Mouse (Mus musculus): ENCODE results near the gene Tstd1. TPM values are rescaled to one million over a fixed set of nuclear protein-coding genes. Genes with fewer than 3 reads are reported as not detected.
A peak's percentile ranks its signal among the peaks of the same experiment; 100 is the strongest.

The Tstd1 gene
- polyA plus RNA-seq, 1 experiment from 2014 or later = 3.7 TPM

DNA sequence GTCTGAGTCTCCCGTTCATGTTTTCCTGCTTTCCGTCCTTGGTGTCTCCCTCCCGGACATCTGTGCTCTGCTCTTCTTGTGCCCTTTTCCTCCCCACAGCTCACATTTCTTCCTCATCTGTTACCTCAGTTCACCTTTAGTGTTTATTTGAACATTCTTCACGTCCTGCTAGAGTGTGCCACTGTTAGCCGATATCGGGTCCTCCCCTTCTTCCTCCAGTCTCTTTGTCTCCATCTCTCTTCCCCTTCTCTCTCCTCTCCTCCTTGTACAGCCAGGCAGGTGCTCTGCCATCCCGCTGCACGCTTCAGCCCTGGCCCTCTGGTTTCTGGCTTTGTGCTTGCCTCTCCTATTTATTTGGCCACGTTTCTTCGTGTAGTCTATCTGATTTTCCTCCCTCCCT is 29.0 kb downstream of the Tstd1 start:
- Histone ChIP-seq H3K9ac (ENCODE audit: low read length) (no peak overlapping the region), H3K4me1 (replicated peaks; ENCODE audit: control insufficient read depth, insufficient read depth) (no peaks in the 10 kb centered on the region; the same call in 1 of the 2 replicates), H3K4me3 (ENCODE audit: low read depth, low read length) (peak overlapping the region; percentile 6; the same call in 1 of the 2 replicates), H3K27ac (replicated peaks) (peak overlapping the region; percentile 31; the same call in 1 of the 2 replicates), H3K36me3 (ENCODE audit: control insufficient read depth, insufficient read depth, low read length) (no peaks in the 10 kb centered on the region), H3K4me2 (replicated peaks; ENCODE audit: low read depth) (0 out of 2 replicates have a peak overlapping the region, but pooled peaks have one; percentile 1), H3K27me3 (ENCODE audit: control insufficient read depth, insufficient read depth, low read length) (no peaks in the 10 kb centered on the region), H3K9me3 (ENCODE audit: control insufficient read depth, low read length) (no peaks in the 10 kb centered on the region)
- 14% methylated on average over 10 of the region's 10 CpGs for WGBS
- ATAC-seq (ENCODE audit: low FRiP score, low TSS enrichment) (no peak), DNase-seq (ENCODE audit: low spot score) (no peak)
- TF ChIP-seq CTCF (IDR thresholded peaks at IDR 0.05; ENCODE audit: low read depth) (no peak), EP300 (optimal IDR thresholded peaks at IDR 0.05) (no peak)

DNA sequence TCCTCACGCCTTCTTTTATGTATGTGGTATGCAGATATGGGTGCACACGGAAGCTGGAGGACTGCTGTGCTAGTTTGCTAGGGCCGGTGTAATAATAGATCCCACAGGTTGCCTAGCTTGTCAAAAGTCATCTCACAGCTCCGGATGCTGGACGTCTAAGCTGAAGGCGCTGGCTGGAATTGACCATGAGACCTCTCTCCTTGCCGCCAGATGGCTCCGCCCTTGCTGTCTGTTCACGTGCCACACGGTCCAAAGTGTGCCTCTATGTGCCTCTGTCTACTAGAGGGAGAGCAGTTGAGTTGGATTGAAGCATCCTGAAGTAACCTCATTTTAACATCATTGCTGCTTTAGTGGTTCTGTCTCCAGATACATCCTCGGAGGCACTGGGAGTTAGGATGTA is 31.4 kb downstream of the Tstd1 start:
- DNase-seq (ENCODE audit: low spot score) (no peak), ATAC-seq (ENCODE audit: low FRiP score, low TSS enrichment) (no peak)
- no peak overlapping the region for H3K9ac ChIP-seq (ENCODE audit: low read length)
- TF ChIP-seq CTCF (IDR thresholded peaks at IDR 0.05; ENCODE audit: low read depth) = no peak
- no peak for TF ChIP-seq EP300 (optimal IDR thresholded peaks at IDR 0.05)
- no peaks in the 10 kb centered on the region for H3K27me3 ChIP-seq (ENCODE audit: control insufficient read depth, insufficient read depth, low read length)
- H3K36me3 ChIP-seq (ENCODE audit: control insufficient read depth, insufficient read depth, low read length) = no peaks in the 10 kb centered on the region
- no peak overlapping the region for H3K27ac ChIP-seq (replicated peaks)
- no peaks in the 10 kb centered on the region; the same call in 1 of the 2 replicates for H3K4me1 ChIP-seq (replicated peaks; ENCODE audit: control insufficient read depth, insufficient read depth)
- no peaks in the 10 kb centered on the region for H3K9me3 ChIP-seq (ENCODE audit: control insufficient read depth, low read length)
- WGBS = 67% methylated on average over 11 of the region's 11 CpGs
- H3K4me3 ChIP-seq (ENCODE audit: low read depth, low read length) = no peak overlapping the region
- no peak overlapping the region for H3K4me2 ChIP-seq (replicated peaks; ENCODE audit: low read depth)

DNA sequence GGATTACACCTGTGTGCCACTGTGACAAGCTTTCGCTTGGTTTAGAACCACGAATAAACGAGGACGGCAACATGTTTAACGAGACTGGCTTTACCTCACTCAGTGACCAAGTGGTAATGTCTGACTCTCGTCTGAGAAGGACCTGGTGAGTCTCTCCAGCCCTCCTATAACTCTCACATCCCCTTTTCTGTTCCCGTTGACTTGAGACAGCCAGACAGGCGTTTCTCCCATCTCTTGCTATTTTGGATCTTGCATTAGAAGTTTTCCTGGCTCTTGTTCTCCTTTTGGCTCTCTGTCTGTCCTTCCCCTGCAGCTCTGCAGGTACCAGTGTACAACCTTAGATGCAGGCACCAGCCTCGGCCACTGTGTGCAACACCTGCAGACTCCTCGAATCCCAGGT is 32.3 kb downstream of the Tstd1 start:
- Histone ChIP-seq H3K4me1 (replicated peaks; ENCODE audit: control insufficient read depth, insufficient read depth) (no peaks in the 10 kb centered on the region; the same call in 1 of the 2 replicates), H3K4me3 (ENCODE audit: low read depth, low read length) (no peak overlapping the region), H3K27ac (replicated peaks) (no peak overlapping the region), H3K36me3 (ENCODE audit: control insufficient read depth, insufficient read depth, low read length) (no peaks in the 10 kb centered on the region), H3K9ac (ENCODE audit: low read length) (no peak overlapping the region), H3K4me2 (replicated peaks; ENCODE audit: low read depth) (no peak overlapping the region), H3K27me3 (ENCODE audit: control insufficient read depth, insufficient read depth, low read length) (no peaks in the 10 kb centered on the region), H3K9me3 (ENCODE audit: control insufficient read depth, low read length) (no peaks in the 10 kb centered on the region)
- DNase-seq (ENCODE audit: low spot score) (no peak), ATAC-seq (ENCODE audit: low FRiP score, low TSS enrichment) (no peak)
- no peak for TF ChIP-seq CTCF (IDR thresholded peaks at IDR 0.05; ENCODE audit: low read depth)
- TF ChIP-seq EP300 (optimal IDR thresholded peaks at IDR 0.05) = no peak
- 52% methylated on average over 10 of the region's 10 CpGs for WGBS

DNA sequence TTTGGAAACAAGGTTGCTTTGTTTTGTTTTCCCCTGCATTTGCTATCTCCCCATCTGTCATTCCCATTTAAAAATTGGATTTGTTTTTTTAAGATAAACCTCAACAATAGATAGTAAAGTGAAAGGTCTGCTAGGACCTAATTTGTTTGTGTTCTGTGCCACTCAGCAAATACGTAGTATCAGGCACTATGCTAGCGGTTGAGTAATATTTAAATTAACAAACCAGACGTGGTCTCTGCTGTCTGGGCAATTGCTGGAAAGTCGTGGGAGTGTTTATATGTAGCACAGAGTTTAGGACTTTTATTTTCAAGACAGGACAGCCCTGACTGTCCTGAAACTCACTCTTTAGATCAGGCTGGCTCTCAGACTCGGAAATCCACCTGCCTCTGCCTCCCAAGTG is 33.9 kb downstream of the Tstd1 start:
- Histone ChIP-seq H3K9ac (ENCODE audit: low read length) (no peak overlapping the region), H3K27me3 (ENCODE audit: control insufficient read depth, insufficient read depth, low read length) (no peaks in the 10 kb centered on the region), H3K9me3 (ENCODE audit: control insufficient read depth, low read length) (no peaks in the 10 kb centered on the region), H3K27ac (replicated peaks) (peak overlapping the region; percentile 49; the same call in 1 of the 2 replicates), H3K4me2 (replicated peaks; ENCODE audit: low read depth) (no peak overlapping the region), H3K36me3 (ENCODE audit: control insufficient read depth, insufficient read depth, low read length) (no peaks in the 10 kb centered on the region), H3K4me1 (replicated peaks; ENCODE audit: control insufficient read depth, insufficient read depth) (no peaks in the 10 kb centered on the region; the same call in 1 of the 2 replicates), H3K4me3 (ENCODE audit: low read depth, low read length) (no peak overlapping the region)
- TF ChIP-seq CTCF (IDR thresholded peaks at IDR 0.05; ENCODE audit: low read depth) = no peak
- TF ChIP-seq EP300 (optimal IDR thresholded peaks at IDR 0.05) = no peak
- ATAC-seq (ENCODE audit: low FRiP score, low TSS enrichment) = 0 out of 2 replicates have a peak, but pooled peaks have one; percentile 27
- no peak for DNase-seq (ENCODE audit: low spot score)
- WGBS = 45% methylated on average over 5 of the region's 5 CpGs

DNA sequence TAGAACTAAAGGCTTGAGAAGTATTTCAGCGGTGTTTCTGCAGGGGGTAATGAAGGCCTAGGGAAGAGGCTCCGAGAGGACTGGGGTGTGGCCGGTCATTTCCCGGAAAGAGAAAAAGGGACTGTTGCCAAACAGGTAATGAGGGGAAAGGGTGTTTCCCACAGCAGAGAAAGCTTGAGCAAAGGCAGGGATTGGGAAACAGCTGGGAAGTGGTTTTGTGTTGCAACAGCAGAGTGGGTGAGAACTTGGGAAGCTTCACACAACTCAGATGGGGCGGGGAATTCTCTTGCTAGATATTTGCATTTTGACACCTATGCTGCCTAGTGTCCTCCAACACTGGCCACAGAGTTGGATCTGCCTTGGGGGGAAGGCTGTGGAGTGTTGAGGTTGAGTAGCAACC is 34.3 kb downstream of the Tstd1 start:
- TF ChIP-seq CTCF (IDR thresholded peaks at IDR 0.05; ENCODE audit: low read depth) (no peak), EP300 (optimal IDR thresholded peaks at IDR 0.05) (no peak)
- Histone ChIP-seq H3K27me3 (ENCODE audit: control insufficient read depth, insufficient read depth, low read length) (no peaks in the 10 kb centered on the region), H3K36me3 (ENCODE audit: control insufficient read depth, insufficient read depth, low read length) (no peaks in the 10 kb centered on the region), H3K4me1 (replicated peaks; ENCODE audit: control insufficient read depth, insufficient read depth) (no peaks in the 10 kb centered on the region; the same call in 1 of the 2 replicates), H3K9ac (ENCODE audit: low read length) (no peak overlapping the region), H3K27ac (replicated peaks) (peak overlapping the region; percentile 49; the same call in 1 of the 2 replicates), H3K4me2 (replicated peaks; ENCODE audit: low read depth) (no peak overlapping the region), H3K4me3 (ENCODE audit: low read depth, low read length) (no peak overlapping the region), H3K9me3 (ENCODE audit: control insufficient read depth, low read length) (no peaks in the 10 kb centered on the region)
- no peak for DNase-seq (ENCODE audit: low spot score)
- WGBS = 67% methylated on average over 5 of the region's 5 CpGs
- peak; percentile 56 for ATAC-seq (ENCODE audit: low FRiP score, low TSS enrichment)

DNA sequence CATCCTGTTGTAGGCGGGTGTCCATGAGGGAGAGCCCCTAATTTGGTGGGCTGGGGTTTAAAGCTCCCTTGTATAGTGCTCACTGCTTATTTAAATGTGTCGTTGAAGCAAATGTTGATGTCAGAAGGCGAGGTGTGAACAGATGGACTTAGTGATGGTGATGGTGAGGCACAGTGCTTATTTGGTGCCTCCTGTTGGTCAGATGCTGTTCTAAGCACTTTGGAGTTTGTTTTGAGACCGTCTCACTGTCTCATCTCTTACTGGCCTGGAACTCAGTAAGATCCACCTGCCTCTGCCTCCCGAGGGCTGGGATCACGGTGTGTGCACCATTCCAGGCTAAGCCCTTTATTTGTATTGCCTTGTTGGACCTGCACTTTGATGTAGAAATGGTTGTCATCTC is 36.3 kb downstream of the Tstd1 start:
- TF ChIP-seq EP300 (optimal IDR thresholded peaks at IDR 0.05) = no peak
- TF ChIP-seq CTCF (IDR thresholded peaks at IDR 0.05; ENCODE audit: low read depth) = peak; percentile 40
- Histone ChIP-seq H3K27me3 (ENCODE audit: control insufficient read depth, insufficient read depth, low read length) (no peaks in the 10 kb centered on the region), H3K9ac (ENCODE audit: low read length) (no peak overlapping the region), H3K9me3 (ENCODE audit: control insufficient read depth, low read length) (no peaks in the 10 kb centered on the region), H3K4me3 (ENCODE audit: low read depth, low read length) (no peak overlapping the region), H3K27ac (replicated peaks) (no peak overlapping the region), H3K4me1 (replicated peaks; ENCODE audit: control insufficient read depth, insufficient read depth) (no peaks in the 10 kb centered on the region; the same call in 1 of the 2 replicates), H3K36me3 (ENCODE audit: control insufficient read depth, insufficient read depth, low read length) (no peaks in the 10 kb centered on the region), H3K4me2 (replicated peaks; ENCODE audit: low read depth) (no peak overlapping the region)
- 83% methylated on average over 6 of the region's 6 CpGs for WGBS
- no peak for DNase-seq (ENCODE audit: low spot score)
- ATAC-seq (ENCODE audit: low FRiP score, low TSS enrichment) = no peak

All from stomach, postnatal 0 days (tissue).